Mouse (Mus musculus) MEL (cell line): Measurements from ENCODE around the gene Ssr2.

Experiments used
- CTCF ChIP-seq, 3 experiments: IDR thresholded peaks in 2 of 3; conservative IDR thresholded peaks in 1 of 3; 2 replicates each; pipeline ENCODE4 v1.5.1; 2011 to 2012; ENCODE audit warnings: low read length in 3 of 3, low read depth in 2 of 3, mild to moderate bottlenecking in 2 of 3, improper control_type of control experiment in 1 of 3, inconsistent platforms in 1 of 3, mixed read lengths in 1 of 3, moderate library complexity in 1 of 3; ENCODE audit not compliant: control insufficient read depth in 1 of 3, insufficient read depth in 1 of 3, poor library complexity in 1 of 3, severe bottlenecking in 1 of 3
- ELF1 ChIP-seq: IDR thresholded peaks from 2 replicates; pipeline ENCODE4 v1.6.1; 2014; ENCODE audit warnings: low read depth, mild to moderate bottlenecking, inconsistent platforms, low read length, improper control_type of control experiment, moderate library complexity
- HCFC1 ChIP-seq: IDR thresholded peaks from 2 replicates; pipeline ENCODE4 v1.6.1; 2012; ENCODE audit warnings: low read depth, mild to moderate bottlenecking, inconsistent platforms, low read length, improper control_type of control experiment, moderate library complexity
- JUND ChIP-seq: IDR thresholded peaks from 2 replicates; pipeline ENCODE4 v1.6.1; 2011; ENCODE audit warnings: low read depth, mild to moderate bottlenecking, improper control_type of control experiment, low read length
- MXI1 ChIP-seq: IDR thresholded peaks from 2 replicates; pipeline ENCODE4 v1.6.1; 2011; ENCODE audit warnings: mild to moderate bottlenecking, low read depth, low read length, improper control_type of control experiment
- MYC ChIP-seq: IDR thresholded peaks from 2 replicates; pipeline ENCODE4 v1.6.1; 2011; ENCODE audit warnings: low read depth, mild to moderate bottlenecking, low read length, improper control_type of control experiment, moderate library complexity
- NELFE ChIP-seq: IDR thresholded peaks from 2 replicates; pipeline ENCODE4 v1.6.1; 2011; ENCODE audit warnings: low read depth, low read length, improper control_type of control experiment
- NRF1 ChIP-seq: IDR thresholded peaks from 2 replicates; pipeline ENCODE4 v1.6.1; 2014; ENCODE audit warnings: low read depth, mild to moderate bottlenecking, inconsistent platforms, low read length, improper control_type of control experiment, moderate library complexity; ENCODE audit not compliant: poor library complexity, insufficient read depth, severe bottlenecking
- POLR2A ChIP-seq, 2 experiments: IDR thresholded peaks; 2 replicates each; pipeline ENCODE4 v1.6.1; 2011 to 2012; ENCODE audit warnings: low read length in 2 of 2, mild to moderate bottlenecking in 2 of 2, control low read depth in 1 of 2, improper control_type of control experiment in 1 of 2, low read depth in 1 of 2, moderate library complexity in 1 of 2; ENCODE audit not compliant: control insufficient read depth in 1 of 2, insufficient read depth in 1 of 2, poor library complexity in 1 of 2
- POLR2AphosphoS2 ChIP-seq: IDR thresholded peaks from 2 replicates; pipeline ENCODE4 v1.6.1; 2011; ENCODE audit warnings: low read length, improper control_type of control experiment
- UBTF ChIP-seq: IDR thresholded peaks from 2 replicates; pipeline ENCODE4 v1.6.1; 2012; ENCODE audit warnings: low read depth, mild to moderate bottlenecking, inconsistent platforms, low read length, improper control_type of control experiment, moderate library complexity, borderline replicate concordance; ENCODE audit not compliant: insufficient read depth

- TF ChIP-seq NELFE (no peak), MYC (no peak), MXI1 (no peak), HCFC1 (no peak), CTCF (IDR thresholded peaks at IDR 0.05 in 2 of 3, conservative IDR thresholded peaks at IDR 0.05 in 1 of 3; ENCODE audit: control insufficient read depth in 1 of 3, insufficient read depth in 1 of 3, low read depth in 2 of 3, low read length in 3 of 3, poor library complexity in 1 of 3, severe bottlenecking in 1 of 3) (no peak), NRF1 (no peak), POLR2A (IDR thresholded peaks at IDR 0.05; ENCODE audit: control insufficient read depth in 1 of 2, insufficient read depth in 1 of 2, low read depth in 1 of 2, low read length in 2 of 2, poor library complexity in 1 of 2) (no peak), POLR2AphosphoS2 (no peak), JUND (no peak), UBTF (no peak), ELF1 (no peak)
These were observed 9.1 kb upstream of the Ssr2 start for GRCm38 (mm10) chr3:88566536-88567061.
